Mouse (Mus musculus): ENCODE measurements around the gene BC005537. TPM values are rescaled to one million over a fixed set of nuclear protein-coding genes. Genes with fewer than 3 reads are reported as not detected.

Gene BC005537
- polyA plus RNA-seq, 1 experiment from 2014 or later = 20.4 TPM

DNA sequence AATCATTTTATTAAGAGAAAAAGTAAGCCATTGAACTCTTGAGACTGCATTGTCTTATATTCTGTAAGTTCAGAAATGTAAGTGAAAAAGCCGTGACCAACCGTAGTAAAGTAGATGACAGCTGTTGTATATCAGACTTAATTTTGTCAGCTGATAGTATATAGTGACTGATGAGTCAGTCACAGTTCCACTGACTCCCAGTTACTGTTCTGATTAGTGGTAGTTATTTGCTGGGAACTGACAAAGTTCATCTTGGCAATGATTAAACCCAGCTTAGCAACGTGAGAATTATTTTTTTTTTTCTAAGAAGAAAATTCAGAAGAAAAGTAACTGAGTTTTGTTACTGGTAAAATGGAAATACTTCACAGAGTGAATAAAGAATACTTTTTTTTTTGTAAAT, 40.2 kb downstream of the BC005537 start:
- Histone ChIP-seq H3K9me3 (ENCODE audit: control insufficient read depth, low read length) (no peaks in the 10 kb centered on the region), H3K4me3 (ENCODE audit: low read depth, low read length) (no peak overlapping the region), H3K4me1 (ENCODE audit: control insufficient read depth, insufficient read depth, low read length) (peaks cover 3% of the 10 kb centered on the region; the same call in 1 of the 2 replicates), H3K27ac (replicated peaks; ENCODE audit: low read depth, low read length) (no peak overlapping the region), H3K27me3 (ENCODE audit: control insufficient read depth, insufficient read depth, low read length) (no peaks in the 10 kb centered on the region), H3K36me3 (ENCODE audit: control insufficient read depth, insufficient read depth, low read length) (peaks cover 8% of the 10 kb centered on the region; the same call in 1 of the 2 replicates), H3K4me2 (ENCODE audit: low read depth, severe bottlenecking) (no peak overlapping the region), H3K9ac (ENCODE audit: low read length) (no peak overlapping the region)
- no peak for DNase-seq (ENCODE audit: low spot score)
- 82% methylated on average over 3 of the region's 3 CpGs for WGBS
- no peak for ATAC-seq (ENCODE audit: insufficient number of reproducible peaks, low FRiP score, low TSS enrichment, low read depth)

DNA sequence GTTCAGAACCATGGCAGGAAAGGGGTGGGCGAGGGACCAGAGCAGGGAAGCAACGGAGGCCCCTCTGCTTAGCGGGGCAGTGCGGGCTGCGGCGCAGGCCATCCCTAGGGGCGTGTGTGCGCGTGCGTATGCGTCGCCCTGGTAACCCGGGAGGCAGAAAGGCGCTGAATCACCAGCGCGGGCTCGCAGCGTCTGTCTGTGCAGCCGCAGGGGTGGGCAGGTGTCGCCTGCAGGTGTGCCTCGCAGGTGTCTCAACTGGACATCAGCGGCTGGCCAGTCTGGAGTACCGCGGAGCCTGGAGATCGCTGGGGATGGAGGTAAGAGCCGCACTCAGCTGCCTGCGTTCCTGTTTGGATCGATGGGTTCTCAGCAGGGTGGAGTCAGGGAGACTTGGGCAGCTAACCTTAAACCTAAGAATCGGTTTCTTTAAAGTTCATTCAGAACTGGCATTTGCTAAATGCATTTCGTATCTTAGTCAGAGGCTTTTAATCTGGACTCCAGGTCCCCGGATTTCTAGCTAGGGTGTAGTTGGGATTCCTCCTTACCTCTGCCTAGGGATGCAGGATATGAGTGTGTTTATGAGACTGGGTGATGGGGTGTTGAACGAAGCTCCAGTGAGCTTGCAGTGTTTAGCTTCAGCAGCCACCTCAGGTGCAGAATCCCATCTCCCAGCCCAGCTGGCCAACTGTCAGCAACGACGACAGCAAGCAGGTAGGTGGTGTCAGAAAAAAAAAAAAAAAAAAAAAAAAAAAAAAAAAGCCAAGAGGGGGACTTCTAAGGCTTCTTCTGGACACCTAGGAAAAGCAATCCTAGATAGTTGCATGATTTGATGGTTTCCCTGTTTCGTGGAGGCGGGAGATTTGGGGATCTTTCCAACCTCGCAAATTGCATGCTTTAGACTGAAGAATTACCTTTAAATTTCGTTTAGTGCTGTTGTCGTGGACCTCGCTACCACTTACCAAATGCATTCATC, 43.8 kb downstream of the BC005537 start, which contains the start of gene D130043K22Rik:
Gene D130043K22Rik, plus strand, starts transcription at position 153 of the 973 bp plus-strand sequence.
- Histone ChIP-seq H3K4me1 (ENCODE audit: control insufficient read depth, insufficient read depth, low read length) (peaks cover 3% of the 10 kb centered on the region; the same call in 1 of the 2 replicates), H3K4me2 (ENCODE audit: low read depth, severe bottlenecking) (peak within 1 kb of the TSS; percentile 71), H3K9me3 (ENCODE audit: control insufficient read depth, low read length) (no peaks in the 10 kb centered on the region), H3K9ac (ENCODE audit: low read length) (peak within 1 kb of the TSS; percentile 50), H3K4me3 (ENCODE audit: low read depth, low read length) (peak within 1 kb of the TSS; percentile 33), H3K36me3 (ENCODE audit: control insufficient read depth, insufficient read depth, low read length) (peaks cover 5% of the 10 kb centered on the region; the same call in 1 of the 2 replicates), H3K27ac (replicated peaks; ENCODE audit: low read depth, low read length) (no peak within 1 kb of the TSS), H3K27me3 (ENCODE audit: control insufficient read depth, insufficient read depth, low read length) (no peaks in the 10 kb centered on the region)
- peak; percentile 74 for DNase-seq (ENCODE audit: low spot score)
- ATAC-seq (ENCODE audit: insufficient number of reproducible peaks, low FRiP score, low TSS enrichment, low read depth) = peak; percentile 67; the same call in 1 of the 2 replicates
- WGBS = 13% methylated on average over 40 of the region's 40 CpGs

GRCm38 (mm10) chr13:24849318-24849717, 47.9 kb downstream of the BC005537 start:
- no peak overlapping the region for H3K4me3 ChIP-seq (ENCODE audit: low read depth, low read length)
- H3K9me3 ChIP-seq (ENCODE audit: control insufficient read depth, low read length) = no peaks in the 10 kb centered on the region
- no peak for ATAC-seq (ENCODE audit: insufficient number of reproducible peaks, low FRiP score, low TSS enrichment, low read depth)
- no peak overlapping the region for H3K9ac ChIP-seq (ENCODE audit: low read length)
- H3K27ac ChIP-seq (replicated peaks; ENCODE audit: low read depth, low read length) = no peak overlapping the region
- no peak overlapping the region for H3K4me2 ChIP-seq (ENCODE audit: low read depth, severe bottlenecking)
- 82% methylated on average over 4 of the region's 4 CpGs for WGBS
- H3K4me1 ChIP-seq (ENCODE audit: control insufficient read depth, insufficient read depth, low read length) = peaks cover 3% of the 10 kb centered on the region; the same call in 1 of the 2 replicates
- no peaks in the 10 kb centered on the region for H3K27me3 ChIP-seq (ENCODE audit: control insufficient read depth, insufficient read depth, low read length)
- DNase-seq (ENCODE audit: low spot score) = no peak
- H3K36me3 ChIP-seq (ENCODE audit: control insufficient read depth, insufficient read depth, low read length) = no peaks in the 10 kb centered on the region

DNA sequence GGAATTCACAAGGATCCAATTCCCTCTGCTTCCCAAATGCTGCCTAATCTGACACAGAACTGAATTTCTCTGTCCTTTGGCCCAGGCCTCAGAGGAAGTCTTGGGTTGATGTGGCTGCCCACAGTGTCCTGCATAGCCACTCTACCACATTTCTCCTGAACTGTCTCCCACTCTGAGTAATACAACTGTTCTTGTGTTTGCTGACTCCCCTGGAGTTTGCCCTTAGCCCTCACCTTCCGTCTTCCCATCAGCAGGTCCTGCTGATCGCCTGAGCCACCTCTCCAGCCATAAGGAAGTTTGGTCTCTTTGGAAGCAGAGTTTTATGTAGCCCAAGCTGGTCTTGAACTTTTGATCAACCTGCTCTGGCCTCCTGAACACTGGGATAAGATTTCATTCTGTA, 50.5 kb downstream of the BC005537 start:
- H3K36me3 ChIP-seq (ENCODE audit: control insufficient read depth, insufficient read depth, low read length) = no peaks in the 10 kb centered on the region
- no peaks in the 10 kb centered on the region for H3K9me3 ChIP-seq (ENCODE audit: control insufficient read depth, low read length)
- DNase-seq (ENCODE audit: low spot score) (no peak), ATAC-seq (ENCODE audit: insufficient number of reproducible peaks, low FRiP score, low TSS enrichment, low read depth) (no peak)
- H3K9ac ChIP-seq (ENCODE audit: low read length) = no peak overlapping the region
- H3K27ac ChIP-seq (replicated peaks; ENCODE audit: low read depth, low read length) = no peak overlapping the region
- WGBS = 86% methylated on average over 2 of the region's 2 CpGs
- H3K27me3 ChIP-seq (ENCODE audit: control insufficient read depth, insufficient read depth, low read length) = no peaks in the 10 kb centered on the region
- no peaks in the 10 kb centered on the region for H3K4me1 ChIP-seq (ENCODE audit: control insufficient read depth, insufficient read depth, low read length)
- H3K4me3 ChIP-seq (ENCODE audit: low read depth, low read length) = no peak overlapping the region
- no peak overlapping the region for H3K4me2 ChIP-seq (ENCODE audit: low read depth, severe bottlenecking)

- DNase-seq (ENCODE audit: low spot score) (no peak), ATAC-seq (ENCODE audit: insufficient number of reproducible peaks, low FRiP score, low TSS enrichment, low read depth) (no peak)
- Histone ChIP-seq H3K4me3 (ENCODE audit: low read depth, low read length) (no peak overlapping the region), H3K9me3 (ENCODE audit: control insufficient read depth, low read length) (no peaks in the 10 kb centered on the region), H3K27me3 (ENCODE audit: control insufficient read depth, insufficient read depth, low read length) (no peaks in the 10 kb centered on the region), H3K4me2 (ENCODE audit: low read depth, severe bottlenecking) (no peak overlapping the region), H3K4me1 (ENCODE audit: control insufficient read depth, insufficient read depth, low read length) (no peaks in the 10 kb centered on the region), H3K36me3 (ENCODE audit: control insufficient read depth, insufficient read depth, low read length) (no peaks in the 10 kb centered on the region), H3K9ac (ENCODE audit: low read length) (no peak overlapping the region), H3K27ac (replicated peaks; ENCODE audit: low read depth, low read length) (no peak overlapping the region)
- WGBS = 85% methylated on average over 3 of the region's 3 CpGs
Observed at GRCm38 (mm10) chr13:24852570-24852969, 51.1 kb downstream of the BC005537 start.

DNA sequence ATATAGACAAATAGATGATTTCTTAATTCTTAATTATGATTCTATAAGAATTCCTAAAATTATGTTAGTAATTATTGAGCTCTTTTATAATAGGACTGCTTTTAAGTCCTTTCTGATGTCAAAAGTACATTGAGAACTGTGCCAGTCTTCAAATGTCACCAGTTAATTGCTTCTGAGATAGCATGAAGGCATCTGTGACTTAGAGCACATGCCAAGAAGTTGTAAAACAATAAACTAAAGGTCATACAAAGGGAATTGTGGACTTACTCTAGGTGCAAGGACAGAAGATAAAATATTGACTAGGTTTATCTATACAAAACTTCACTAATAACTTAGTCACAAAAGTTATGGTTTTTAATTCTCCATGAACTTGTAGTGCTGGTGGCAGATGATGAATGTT, 57.7 kb downstream of the BC005537 start:
- H3K4me3 ChIP-seq (ENCODE audit: low read depth, low read length) = no peak overlapping the region
- 0 out of 2 replicates have a peak, but pooled peaks cover 2% of the 10 kb centered on the region for H3K4me1 ChIP-seq (ENCODE audit: control insufficient read depth, insufficient read depth, low read length)
- H3K36me3 ChIP-seq (ENCODE audit: control insufficient read depth, insufficient read depth, low read length) = no peaks in the 10 kb centered on the region
- H3K9me3 ChIP-seq (ENCODE audit: control insufficient read depth, low read length) = no peaks in the 10 kb centered on the region
- H3K9ac ChIP-seq (ENCODE audit: low read length) = no peak overlapping the region
- no peak overlapping the region for H3K4me2 ChIP-seq (ENCODE audit: low read depth, severe bottlenecking)
- H3K27ac ChIP-seq (replicated peaks; ENCODE audit: low read depth, low read length) = no peak overlapping the region
- ATAC-seq (ENCODE audit: insufficient number of reproducible peaks, low FRiP score, low TSS enrichment, low read depth) (no peak), DNase-seq (ENCODE audit: low spot score) (no peak)
- no peaks in the 10 kb centered on the region for H3K27me3 ChIP-seq (ENCODE audit: control insufficient read depth, insufficient read depth, low read length)

- no peak for ATAC-seq (ENCODE audit: insufficient number of reproducible peaks, low FRiP score, low TSS enrichment, low read depth)
- no peak overlapping the region for H3K27ac ChIP-seq (replicated peaks; ENCODE audit: low read depth, low read length)
- 0 out of 2 replicates have a peak, but pooled peaks cover 2% of the 10 kb centered on the region for H3K4me1 ChIP-seq (ENCODE audit: control insufficient read depth, insufficient read depth, low read length)
- 53% methylated on average over 12 of the region's 12 CpGs for WGBS
- no peaks in the 10 kb centered on the region for H3K36me3 ChIP-seq (ENCODE audit: control insufficient read depth, insufficient read depth, low read length)
- H3K9me3 ChIP-seq (ENCODE audit: control insufficient read depth, low read length) = no peaks in the 10 kb centered on the region
- no peak overlapping the region for H3K4me3 ChIP-seq (ENCODE audit: low read depth, low read length)
- no peaks in the 10 kb centered on the region for H3K27me3 ChIP-seq (ENCODE audit: control insufficient read depth, insufficient read depth, low read length)
- DNase-seq (ENCODE audit: low spot score) = no peak
- no peak overlapping the region for H3K9ac ChIP-seq (ENCODE audit: low read length)
- no peak overlapping the region for H3K4me2 ChIP-seq (ENCODE audit: low read depth, severe bottlenecking)
Observed at GRCm38 (mm10) chr13:24861084-24861483, 59.6 kb downstream of the BC005537 start.

DNA sequence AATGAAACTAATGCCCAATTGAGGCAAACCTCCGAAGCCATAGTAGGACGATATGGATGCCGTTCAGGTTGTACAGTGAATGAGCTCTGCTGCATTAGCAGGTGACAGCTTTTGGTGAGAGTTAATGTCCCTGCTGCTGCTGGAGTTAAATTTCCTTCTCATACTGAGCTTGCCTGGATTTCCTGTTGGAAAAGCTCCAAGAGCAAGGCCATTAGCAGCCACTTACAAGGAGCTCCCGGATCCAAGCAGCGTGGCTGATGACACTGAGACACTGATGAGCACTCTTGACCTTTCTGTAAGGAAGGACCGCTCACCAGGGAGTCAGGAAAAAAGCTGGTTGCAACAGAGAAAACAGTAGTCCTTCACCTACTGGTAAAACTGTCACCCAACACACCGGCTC, 60.6 kb downstream of the BC005537 start:
- H3K4me3 ChIP-seq (ENCODE audit: low read depth, low read length) = no peak overlapping the region
- 80% methylated on average over 7 of the region's 7 CpGs for WGBS
- 0 out of 2 replicates have a peak, but pooled peaks cover 2% of the 10 kb centered on the region for H3K4me1 ChIP-seq (ENCODE audit: control insufficient read depth, insufficient read depth, low read length)
- no peaks in the 10 kb centered on the region for H3K9me3 ChIP-seq (ENCODE audit: control insufficient read depth, low read length)
- no peak overlapping the region for H3K4me2 ChIP-seq (ENCODE audit: low read depth, severe bottlenecking)
- H3K27ac ChIP-seq (replicated peaks; ENCODE audit: low read depth, low read length) = no peak overlapping the region
- no peaks in the 10 kb centered on the region for H3K36me3 ChIP-seq (ENCODE audit: control insufficient read depth, insufficient read depth, low read length)
- no peak for ATAC-seq (ENCODE audit: insufficient number of reproducible peaks, low FRiP score, low TSS enrichment, low read depth)
- no peaks in the 10 kb centered on the region for H3K27me3 ChIP-seq (ENCODE audit: control insufficient read depth, insufficient read depth, low read length)
- no peak for DNase-seq (ENCODE audit: low spot score)
- no peak overlapping the region for H3K9ac ChIP-seq (ENCODE audit: low read length)
